Mouse (Mus musculus) liver, adult 2 months (tissue): ENCODE measurements at regions not wholly inside any gene's neighbourhood (a gene's known extent, or its start where the extent isn't known, plus 50 kb on each side); places are given as distances from the start of the nearest gene placed in this dataset.

Experiments
- CTCF ChIP-seq: fragments of 200-500 bp; IDR thresholded peaks from 2 replicates; pipeline ENCODE4 v1.5.1; 2011; ENCODE audit warnings: low read depth, low read length, control low read depth
- POLR2A ChIP-seq: fragments of 200-500 bp; IDR thresholded peaks from 2 replicates; pipeline ENCODE4 v1.6.1; 2011; ENCODE audit warnings: low read length, control low read depth; ENCODE audit not compliant: insufficient read depth; ENCODE audit errors: extremely low read depth

DNA sequence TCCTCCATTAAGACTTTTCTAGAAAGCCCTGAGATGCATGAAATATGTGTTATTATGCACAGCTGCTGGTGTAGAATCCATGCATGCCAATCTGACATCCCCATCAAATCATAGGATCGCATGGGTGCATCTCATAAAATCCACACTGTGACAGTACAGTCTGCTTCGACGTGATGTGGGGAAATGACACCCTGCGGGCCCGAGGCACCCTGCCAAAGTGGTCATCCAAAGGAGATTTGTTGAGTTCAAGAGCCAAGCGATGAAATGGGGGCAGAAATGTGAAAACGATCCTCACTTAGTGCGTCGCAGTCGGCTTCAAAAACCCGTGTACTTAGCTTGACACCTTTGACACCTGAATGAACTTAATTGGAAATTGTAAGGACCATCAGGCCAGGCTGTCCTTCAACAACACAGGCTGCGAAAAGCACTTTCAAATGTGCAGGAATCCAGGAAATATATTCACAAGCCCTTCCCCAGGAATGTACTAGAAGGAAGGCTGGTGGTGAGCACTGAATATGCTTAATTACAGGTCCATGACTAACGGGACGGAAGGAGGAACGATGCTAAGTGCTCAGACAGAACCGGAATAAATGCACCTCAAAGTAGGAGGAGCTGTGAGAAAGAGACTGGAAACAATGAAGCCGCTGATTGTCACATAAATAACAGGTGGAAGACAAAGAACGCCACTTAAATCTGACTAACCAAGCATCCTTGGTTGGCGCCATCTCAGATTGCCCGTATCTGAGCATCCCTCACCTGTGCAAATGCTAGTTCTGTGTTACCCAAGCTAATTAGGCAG lies 60.9 kb upstream of the Ppp2r5c start:
- TF ChIP-seq CTCF: no peak
- TF ChIP-seq POLR2A: no peak
